Mouse (Mus musculus) frontal cortex, adult (tissue): Measurements from ENCODE around the gene Dner.

Experiments
- ATAC-seq: cut with Nextera tagmentation; 2 replicates; pipeline ENCODE4 v1.9.2; 2017; ENCODE audit warnings: mild to moderate bottlenecking, moderate library complexity, mixed read lengths; ENCODE audit not compliant: low TSS enrichment

Gene Dner

GRCm38 (mm10) chr1:84525514-84525913 is 170.5 kb downstream of the Dner start:
- ATAC-seq, result no peak

GRCm38 (mm10) chr1:84524413-84524812 is 171.6 kb downstream of the Dner start:
- ATAC-seq, result no peak

DNA sequence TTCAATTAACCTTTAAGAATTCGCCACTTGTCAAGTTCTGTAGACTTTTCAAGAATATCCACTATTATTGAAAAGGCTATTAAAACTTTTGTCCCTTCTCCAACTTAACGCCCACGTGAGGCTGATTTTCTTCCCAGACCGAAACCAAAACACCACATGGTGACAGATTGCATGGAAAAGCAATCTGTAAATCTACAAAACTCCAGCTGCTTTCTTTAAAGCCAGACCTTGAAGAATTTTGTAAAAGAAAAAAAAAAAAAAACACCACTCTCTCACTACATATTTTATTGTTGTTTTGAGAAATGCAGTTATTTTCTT is 173.1 kb downstream of the Dner start:
- 0 out of 2 replicates have a peak, but pooled peaks have one; percentile 47 for ATAC-seq

DNA sequence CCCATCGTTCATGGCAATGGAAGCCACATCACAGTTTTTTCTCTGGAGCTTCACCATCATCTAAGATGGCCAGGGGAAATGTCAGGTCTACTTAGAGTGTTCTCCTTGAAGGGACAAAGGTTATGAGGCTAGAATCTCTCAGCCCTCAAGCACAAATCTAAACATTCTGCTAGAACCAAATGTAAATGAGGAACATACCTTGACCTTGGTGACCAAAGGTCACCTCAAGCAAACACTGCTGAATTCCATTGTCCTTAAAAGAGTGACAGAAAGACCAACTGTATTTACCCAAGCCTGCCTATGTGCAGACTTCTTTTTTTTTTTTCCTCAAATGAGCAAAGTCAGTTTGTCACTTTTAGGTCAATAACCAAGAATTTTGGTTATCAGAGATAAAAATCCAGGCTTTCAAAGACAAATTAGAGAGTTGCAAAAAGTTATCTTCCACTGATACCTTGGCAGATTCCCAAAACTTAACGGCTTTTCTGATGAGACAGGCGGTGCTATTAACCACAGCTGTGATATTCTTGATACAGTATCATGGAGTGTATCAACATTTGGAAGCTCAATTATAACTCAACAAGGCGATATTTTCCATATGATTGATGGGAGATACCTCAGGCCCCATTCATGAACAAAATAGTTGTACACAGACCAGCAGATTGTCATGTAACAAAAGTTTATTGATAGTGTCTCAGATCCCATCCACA is 173.6 kb downstream of the Dner start:
- ATAC-seq, result no peak

DNA sequence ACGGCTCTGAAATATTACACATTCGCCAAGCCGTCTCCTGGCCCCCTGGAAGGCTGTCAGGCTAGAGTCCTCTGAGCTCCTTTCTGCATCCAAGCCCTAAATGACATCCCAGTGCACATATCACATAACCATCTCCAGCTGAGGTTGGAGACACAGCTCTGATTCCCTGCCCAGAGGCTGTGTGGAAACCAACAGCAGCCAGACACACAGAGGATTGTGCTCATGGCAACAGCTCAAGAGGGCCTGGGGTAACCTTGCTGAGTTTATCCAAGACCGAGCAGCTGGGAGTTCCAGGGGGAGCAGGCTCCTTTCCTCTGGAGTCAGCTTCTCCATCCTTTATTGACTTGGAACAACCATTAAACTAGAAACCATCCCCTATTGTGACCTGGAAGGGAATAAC is 177.7 kb downstream of the Dner start:
- no peak for ATAC-seq

DNA sequence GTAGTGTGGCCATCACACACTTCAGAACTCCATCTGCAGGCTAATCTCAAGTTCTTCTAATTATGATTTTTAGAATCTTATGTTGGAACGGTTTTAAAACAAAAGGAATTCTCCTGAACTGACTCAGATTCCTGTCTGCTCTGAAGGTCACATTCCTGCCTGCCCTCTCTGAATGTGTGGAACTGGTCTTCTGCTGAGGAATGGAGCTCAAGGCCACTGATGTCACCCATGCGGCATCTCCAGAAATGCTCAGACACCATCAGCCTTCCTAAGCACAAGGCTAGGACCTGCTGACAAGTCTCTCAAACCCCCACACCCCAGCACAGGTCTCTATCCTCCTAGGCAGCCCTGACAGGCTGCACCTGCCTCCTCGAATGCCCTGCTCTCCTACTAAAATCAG is 182.8 kb downstream of the Dner start:
- no peak for ATAC-seq

GRCm38 (mm10) chr1:84508510-84508909 is 187.5 kb downstream of the Dner start:
- no peak for ATAC-seq

- ATAC-seq, result no peak
Observed at GRCm38 (mm10) chr1:84507568-84507967, 188.5 kb downstream of the Dner start.

GRCm38 (mm10) chr1:84506984-84507546 is 189.0 kb downstream of the Dner start:
- peak; percentile 62 for ATAC-seq

DNA sequence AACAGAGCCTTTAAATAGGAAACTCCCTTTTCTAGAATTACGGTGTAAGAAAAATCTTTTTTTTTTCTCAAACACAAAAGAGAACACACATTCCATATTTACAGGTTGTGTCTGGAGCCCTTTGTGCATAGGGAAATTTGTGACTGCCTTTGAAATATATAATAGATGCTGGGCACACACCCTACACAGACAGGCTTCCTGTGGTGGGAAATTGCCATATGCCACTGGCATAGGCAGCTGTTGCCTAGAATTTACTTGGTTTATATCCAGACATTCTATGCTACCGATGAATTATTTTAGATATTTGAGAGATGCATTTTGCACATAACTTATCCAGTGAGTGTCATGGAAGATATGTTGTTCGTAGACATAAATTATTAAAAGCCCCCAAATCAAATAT is 195.3 kb downstream of the Dner start:
- no peak for ATAC-seq

- ATAC-seq, result no peak; the same call in 1 of the 2 replicates
Observed at GRCm38 (mm10) chr1:84491732-84492131, 204.3 kb downstream of the Dner start.

DNA sequence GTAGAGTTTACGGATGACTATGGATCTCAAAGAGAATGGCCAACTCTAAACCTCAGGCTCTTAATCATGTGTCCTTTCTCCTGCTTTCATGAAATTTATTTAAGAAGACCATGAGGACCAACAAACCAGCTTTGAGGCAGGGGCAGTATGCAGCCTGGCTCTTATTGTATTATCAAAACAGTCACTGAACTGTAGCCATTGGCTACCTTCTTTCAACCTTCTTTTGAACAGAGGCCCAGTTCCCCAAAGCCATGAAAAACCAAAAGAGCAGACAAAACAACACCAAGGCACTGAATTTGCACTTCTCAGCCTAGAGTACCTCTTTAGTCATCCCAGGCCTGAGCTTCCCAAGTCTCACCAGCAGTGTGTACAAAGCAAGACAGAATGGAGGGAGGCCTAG is 207.5 kb downstream of the Dner start:
- ATAC-seq, result no peak

DNA sequence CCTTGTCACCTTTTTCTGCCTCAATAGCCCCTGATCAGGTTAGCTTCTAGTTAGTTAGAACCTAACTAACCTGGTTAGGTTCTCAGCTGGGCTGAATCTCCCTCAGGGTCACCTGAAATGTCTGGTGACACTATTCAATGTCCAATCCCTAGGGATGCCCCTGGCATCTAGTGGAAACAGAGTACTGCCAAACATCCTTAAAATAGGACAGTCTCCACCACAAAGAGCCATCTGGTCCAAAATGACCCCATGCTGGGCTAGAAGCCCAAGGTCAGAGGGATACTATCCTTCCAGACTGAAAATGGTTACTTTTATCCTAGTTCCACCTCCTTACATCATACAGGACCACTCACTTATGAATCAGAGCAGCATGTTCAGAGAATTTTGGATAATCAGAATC is 211.0 kb downstream of the Dner start:
- ATAC-seq, result no peak

DNA sequence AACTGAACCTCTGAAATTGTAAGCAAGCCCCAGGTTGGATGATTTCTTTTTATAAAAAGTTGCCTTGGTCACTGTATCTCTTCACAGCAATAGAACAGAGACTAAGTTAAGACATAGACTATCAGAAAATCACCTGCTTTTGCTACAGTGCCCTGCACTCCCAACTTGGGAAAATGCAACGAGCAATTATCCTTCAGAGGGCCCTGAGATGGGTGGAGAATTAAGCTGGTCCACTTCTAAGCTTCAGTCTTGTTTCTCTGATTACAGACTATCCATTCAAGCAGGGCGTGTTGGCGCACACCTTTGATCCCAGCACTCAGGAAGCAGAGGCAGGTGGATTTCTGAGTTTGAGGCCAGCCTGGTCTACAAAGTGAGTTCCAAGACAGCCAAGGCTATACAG is 211.4 kb downstream of the Dner start:
- no peak for ATAC-seq

DNA sequence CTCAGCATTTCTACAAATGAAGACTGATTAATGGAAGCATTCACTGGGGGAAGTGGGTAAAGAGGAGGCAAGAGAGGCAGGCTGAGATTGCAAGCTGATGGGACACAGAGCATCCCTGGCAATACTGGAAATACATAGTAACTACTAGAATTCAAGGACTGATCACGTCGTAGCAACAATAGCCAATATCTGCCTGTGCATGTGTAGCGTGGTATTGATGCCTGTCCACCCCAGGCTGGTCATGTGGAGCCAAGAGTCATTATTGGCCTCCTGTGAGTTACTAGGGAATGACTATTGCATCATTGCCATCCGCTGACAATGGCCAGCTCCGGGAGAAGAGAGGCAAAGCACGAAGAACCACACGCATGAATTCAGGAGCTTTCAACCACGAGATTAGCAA is 216.0 kb downstream of the Dner start:
- ATAC-seq, result no peak

GRCm38 (mm10) chr1:84474274-84474673 is 221.7 kb downstream of the Dner start:
- peak; percentile 55 for ATAC-seq

DNA sequence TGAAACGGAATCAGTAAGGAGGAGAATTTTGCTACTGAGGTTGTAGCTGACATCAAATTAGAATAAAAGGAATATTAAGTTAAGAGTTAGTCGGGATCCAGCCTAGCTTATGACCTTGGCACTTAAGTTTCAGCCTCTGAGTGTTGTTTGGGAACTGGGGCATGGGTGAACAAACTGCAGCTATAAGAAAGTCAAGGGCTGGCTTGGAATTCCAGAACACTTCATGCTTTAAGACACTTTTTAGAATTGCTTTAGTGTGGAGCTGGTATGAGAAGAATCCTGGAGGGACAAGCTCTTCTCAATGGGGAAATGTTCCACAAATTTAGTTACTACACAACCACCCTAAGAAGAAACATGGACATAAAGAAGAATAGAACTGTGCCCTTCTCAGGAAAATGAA is 223.8 kb downstream of the Dner start:
- no peak for ATAC-seq

- no peak for ATAC-seq
Observed at GRCm38 (mm10) chr1:84470342-84470741, 225.7 kb downstream of the Dner start.

- no peak for ATAC-seq
Observed at GRCm38 (mm10) chr1:84467664-84468063, 228.4 kb downstream of the Dner start.

- ATAC-seq, result peak; percentile 82
Observed at GRCm38 (mm10) chr1:84464761-84465160, 231.3 kb downstream of the Dner start.

DNA sequence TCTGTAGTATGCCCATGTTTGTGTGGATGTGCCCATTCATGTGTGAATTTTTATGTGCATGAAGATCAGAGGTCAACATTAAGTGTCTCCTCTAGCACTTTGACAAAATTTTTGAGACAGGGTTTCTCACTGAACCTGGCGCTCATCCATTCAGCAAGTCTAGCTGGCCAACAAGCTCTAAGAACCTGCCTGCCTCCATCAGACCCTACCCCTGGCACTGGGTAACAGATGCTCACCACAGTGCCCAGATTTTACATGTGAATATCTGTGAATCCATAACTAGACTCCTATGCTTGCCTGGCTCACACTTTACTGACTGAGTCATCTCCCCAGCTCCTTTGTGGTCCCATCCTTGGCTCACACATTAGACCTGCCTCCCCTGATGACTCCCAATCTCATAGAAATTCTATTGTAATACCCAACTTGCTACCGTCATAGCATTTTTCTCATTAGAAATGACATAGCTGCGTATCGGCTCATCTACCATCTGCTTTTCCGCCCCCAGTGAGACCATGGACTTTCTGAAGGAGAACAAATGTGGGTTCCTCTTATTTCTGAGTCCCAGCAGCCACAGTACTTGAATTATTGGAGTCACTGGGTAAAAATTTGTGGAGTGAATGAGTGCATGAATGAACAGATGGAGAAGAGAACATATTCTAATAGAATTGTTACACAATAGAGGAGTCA is 231.9 kb downstream of the Dner start:
- ATAC-seq, result peak; percentile 85

DNA sequence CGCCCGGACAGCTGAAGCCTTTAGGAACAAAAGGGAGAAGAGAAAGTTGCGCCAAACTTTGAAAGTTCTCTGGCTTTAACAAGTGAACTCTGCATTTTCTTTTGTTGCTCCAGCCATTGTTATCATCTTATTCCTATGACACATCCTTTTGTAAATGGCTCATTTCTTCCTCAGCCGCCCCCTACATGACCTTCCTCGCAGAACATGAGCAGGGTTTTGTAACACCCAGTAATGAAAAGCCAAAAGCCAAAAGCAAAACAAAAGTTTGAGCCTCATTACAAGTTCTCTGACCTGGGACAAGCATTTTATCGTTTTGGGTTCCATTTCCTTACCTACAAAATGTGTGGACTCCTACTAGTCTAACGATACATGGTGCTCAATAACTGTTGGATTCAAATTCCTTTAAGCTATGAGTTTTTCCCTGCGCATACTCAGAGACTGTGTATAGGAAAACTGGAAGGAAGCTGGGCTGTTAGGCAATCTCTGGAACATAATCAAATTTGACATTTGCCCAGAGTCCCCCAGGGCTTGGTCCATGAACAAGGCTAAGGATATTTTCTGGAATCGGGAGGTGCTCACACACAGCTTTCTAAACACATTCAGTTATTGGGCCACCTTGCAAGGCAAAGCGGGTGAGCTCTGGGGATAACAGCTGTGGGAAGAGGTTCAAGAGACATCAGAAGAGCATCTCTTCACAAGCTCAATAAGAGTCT is 246.3 kb downstream of the Dner start:
- no peak for ATAC-seq

GRCm38 (mm10) chr1:84443640-84444039 is 252.4 kb downstream of the Dner start:
- peak; percentile 92 for ATAC-seq
